Mouse (Mus musculus) MEL (cell line): ENCODE data around the gene Dpf3.
A peak's percentile ranks its signal among the peaks of the same experiment; 100 is the strongest.

Experiments
- CTCF ChIP-seq, 3 experiments: IDR thresholded peaks in 2 of 3; conservative IDR thresholded peaks in 1 of 3; 2 replicates each; pipeline ENCODE4 v1.5.1; 2011 to 2012; ENCODE audit warnings: low read length in 3 of 3, low read depth in 2 of 3, mild to moderate bottlenecking in 2 of 3, improper control_type of control experiment in 1 of 3, inconsistent platforms in 1 of 3, mixed read lengths in 1 of 3, moderate library complexity in 1 of 3; ENCODE audit not compliant: control insufficient read depth in 1 of 3, insufficient read depth in 1 of 3, poor library complexity in 1 of 3, severe bottlenecking in 1 of 3
- ETS1 ChIP-seq: IDR thresholded peaks from 2 replicates; pipeline ENCODE4 v1.6.1; 2012; ENCODE audit warnings: low read depth, mild to moderate bottlenecking, inconsistent platforms, low read length, improper control_type of control experiment, moderate library complexity
- NRF1 ChIP-seq: IDR thresholded peaks from 2 replicates; pipeline ENCODE4 v1.6.1; 2014; ENCODE audit warnings: low read depth, mild to moderate bottlenecking, inconsistent platforms, low read length, improper control_type of control experiment, moderate library complexity; ENCODE audit not compliant: poor library complexity, insufficient read depth, severe bottlenecking
- TCF12 ChIP-seq: IDR thresholded peaks from 2 replicates; pipeline ENCODE4 v1.6.1; 2014; ENCODE audit warnings: low read depth, mild to moderate bottlenecking, inconsistent platforms, low read length, improper control_type of control experiment, moderate library complexity

DNA sequence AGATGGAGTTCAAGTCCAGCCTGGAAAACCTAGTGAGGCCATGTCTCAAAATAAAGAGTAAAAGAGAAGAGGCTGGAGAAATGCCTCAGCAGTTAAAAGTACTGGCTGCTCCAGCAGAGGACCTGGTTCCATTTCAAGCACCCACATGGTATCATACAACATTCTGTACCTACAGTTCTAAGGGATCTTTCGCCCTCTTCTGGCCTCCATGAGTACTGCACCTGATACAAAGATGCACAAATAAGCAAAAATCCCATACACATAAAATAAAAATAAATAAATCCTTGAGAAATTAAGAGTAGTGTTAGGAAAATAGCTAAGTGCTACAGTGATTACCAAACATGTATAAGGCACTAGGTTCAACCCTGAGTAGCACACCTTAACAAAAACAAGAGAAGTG lies 4.1 kb upstream of the Dpf3 start:
- TF ChIP-seq CTCF (IDR thresholded peaks at IDR 0.05 in 2 of 3, conservative IDR thresholded peaks at IDR 0.05 in 1 of 3; ENCODE audit: control insufficient read depth in 1 of 3, insufficient read depth in 1 of 3, low read depth in 2 of 3, low read length in 3 of 3, poor library complexity in 1 of 3, severe bottlenecking in 1 of 3) = peak; percentile 33 to 76 (median 69); a peak in 5 of 6 replicates
- TF ChIP-seq ETS1 = no peak
- TF ChIP-seq TCF12 = no peak
- no peak for TF ChIP-seq NRF1
